Mouse (Mus musculus) thymus, postnatal 36 days (tissue): ENCODE data around the gene Slc43a2.
A peak's percentile ranks its signal among the peaks of the same experiment; 100 is the strongest.

Source experiments
- DNase-seq, 2 experiments: peaks; one replicate each; pipeline ENCODE4 v3.0.0; 2022; ENCODE audit warnings: mixed read lengths in 2 of 2

Slc43a2 gene

GRCm38 (mm10) chr11:75530325-75530724 lies 1.2 kb upstream of the Slc43a2 start:
- peak; percentile 95 to 99 for DNase-seq

GRCm38 (mm10) chr11:75530845-75531373 lies 585 bp upstream of the Slc43a2 start:
- no peak for DNase-seq

GRCm38 (mm10) chr11:75532340-75533277 lies 1.1 kb downstream of the Slc43a2 start:
- peak; percentile 63 to 77 for DNase-seq

- peak; percentile 45 to 50 for DNase-seq
These were observed 2.0 kb downstream of the Slc43a2 start for GRCm38 (mm10) chr11:75533314-75534015.

GRCm38 (mm10) chr11:75534286-75535033 lies 3.0 kb downstream of the Slc43a2 start:
- DNase-seq: peak in 1 of 2 experiments; percentile 23

DNA sequence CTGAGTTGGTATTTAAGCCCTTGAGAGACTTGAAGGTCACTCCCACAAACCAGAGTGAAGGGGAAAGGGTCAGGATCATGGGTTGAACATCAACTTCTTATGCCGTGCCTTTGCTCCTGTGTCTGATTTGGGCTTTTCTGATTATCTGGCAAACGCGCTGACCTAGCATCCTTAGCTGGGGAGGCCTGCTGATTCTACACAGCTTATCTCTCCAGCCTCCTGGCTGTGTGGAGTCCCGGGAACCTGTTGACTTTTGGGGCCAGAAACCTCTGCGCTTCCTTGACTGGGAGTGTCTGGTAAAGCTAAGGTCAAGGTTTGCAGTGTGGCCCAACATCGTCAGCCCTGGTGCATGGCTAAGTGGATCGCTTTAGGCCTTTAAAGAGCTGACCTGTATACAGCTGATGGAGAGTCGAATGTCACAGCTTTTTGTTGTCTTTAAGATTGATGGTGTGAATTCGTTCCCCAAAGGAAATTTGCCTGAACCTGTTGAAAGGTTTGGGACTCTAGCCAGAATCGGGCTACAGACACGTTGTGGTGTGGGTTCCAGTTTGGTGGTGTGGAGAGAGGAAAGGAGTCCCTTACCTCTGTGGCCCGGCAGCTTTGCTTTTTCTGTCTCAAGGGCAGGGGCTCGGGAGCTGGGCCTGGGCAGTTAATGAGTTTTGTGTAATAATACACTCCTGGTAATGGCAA lies 3.8 kb downstream of the Slc43a2 start:
- DNase-seq: peak in 1 of 2 experiments; percentile 24

DNA sequence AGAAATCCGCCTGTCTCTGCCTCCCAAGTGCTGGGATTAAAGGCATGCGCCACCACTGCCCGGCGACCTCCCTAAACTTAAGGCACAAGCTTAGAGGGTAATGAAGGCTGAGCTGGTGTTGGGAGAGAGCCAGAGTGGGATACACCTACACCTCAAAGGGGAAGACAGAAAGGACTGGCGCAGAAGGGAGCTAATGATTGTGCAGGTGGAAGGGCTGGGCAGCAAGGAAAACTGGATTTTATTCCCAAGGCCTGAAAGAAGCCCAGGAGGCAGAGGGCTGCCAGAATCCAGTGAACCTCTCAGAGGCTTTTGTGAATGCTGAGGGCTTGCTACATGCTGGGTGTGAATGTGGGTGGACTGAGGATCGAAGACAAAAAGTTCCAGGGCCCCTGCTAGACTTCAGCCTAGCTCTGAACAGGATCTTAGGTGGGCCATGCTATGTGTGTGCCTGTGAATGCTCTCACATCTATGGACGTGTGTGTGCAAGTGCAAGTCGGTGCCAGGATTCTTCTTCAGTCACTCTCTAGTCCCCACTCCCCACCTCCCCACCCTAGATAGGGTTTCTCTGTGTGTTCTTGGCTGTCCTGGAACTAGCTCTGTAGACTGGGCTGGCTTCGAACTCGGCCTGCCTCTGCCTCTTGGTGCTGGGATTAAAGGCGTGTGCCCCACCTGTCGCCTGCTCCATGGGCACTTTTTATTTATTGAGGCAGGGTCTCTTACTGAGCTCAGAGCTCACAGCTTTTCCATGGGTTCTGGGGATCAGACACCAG lies 4.9 kb downstream of the Slc43a2 start:
- DNase-seq: peak in 1 of 2 experiments; percentile 31

GRCm38 (mm10) chr11:75537025-75537414 lies 5.5 kb downstream of the Slc43a2 start:
- DNase-seq: no peak

- peak; percentile 68 to 75 for DNase-seq
These were observed 6.1 kb downstream of the Slc43a2 start for GRCm38 (mm10) chr11:75537491-75538183.

DNA sequence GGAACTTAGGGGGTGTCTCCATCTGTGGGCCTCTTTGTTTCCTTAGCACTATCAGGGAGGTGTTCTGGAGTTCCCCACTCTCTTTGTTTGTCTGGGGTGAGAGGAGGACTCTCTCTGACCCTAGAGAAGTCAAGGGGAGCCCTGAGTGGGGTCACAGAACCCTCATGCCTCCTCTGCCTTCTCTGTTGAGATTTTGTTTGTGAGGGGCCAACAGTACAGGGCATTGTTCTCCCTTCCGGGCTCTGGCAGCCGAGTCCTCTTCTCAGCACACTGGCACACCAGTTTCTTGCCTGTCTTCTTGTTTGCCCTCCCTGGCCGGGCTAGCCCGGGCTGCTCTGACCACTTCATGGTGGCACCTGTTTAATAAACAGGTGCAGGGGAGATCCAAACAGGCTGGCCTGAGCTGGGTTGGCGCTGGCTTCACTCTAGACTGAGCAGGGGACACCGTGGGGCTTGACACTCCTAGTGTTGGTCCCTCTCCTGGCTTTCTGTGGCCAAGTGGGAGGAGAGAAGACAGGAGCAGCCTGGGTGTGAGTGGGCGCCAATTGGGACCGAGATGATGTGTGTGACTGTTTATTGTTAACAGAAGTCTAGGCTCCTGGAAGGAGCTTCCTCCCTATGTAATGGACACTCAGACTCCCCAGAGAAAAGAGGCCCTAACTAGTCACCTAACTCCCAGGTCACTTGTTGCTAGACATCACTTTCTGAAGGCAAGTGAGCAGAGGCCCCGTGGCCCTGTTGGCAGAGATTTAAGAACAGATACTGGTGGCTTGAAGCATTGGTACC lies 6.9 kb downstream of the Slc43a2 start:
- peak in 1 of 2 experiments; percentile 45 for DNase-seq

GRCm38 (mm10) chr11:75538970-75539299 lies 7.4 kb downstream of the Slc43a2 start:
- peak in 1 of 2 experiments; percentile 43 for DNase-seq

DNA sequence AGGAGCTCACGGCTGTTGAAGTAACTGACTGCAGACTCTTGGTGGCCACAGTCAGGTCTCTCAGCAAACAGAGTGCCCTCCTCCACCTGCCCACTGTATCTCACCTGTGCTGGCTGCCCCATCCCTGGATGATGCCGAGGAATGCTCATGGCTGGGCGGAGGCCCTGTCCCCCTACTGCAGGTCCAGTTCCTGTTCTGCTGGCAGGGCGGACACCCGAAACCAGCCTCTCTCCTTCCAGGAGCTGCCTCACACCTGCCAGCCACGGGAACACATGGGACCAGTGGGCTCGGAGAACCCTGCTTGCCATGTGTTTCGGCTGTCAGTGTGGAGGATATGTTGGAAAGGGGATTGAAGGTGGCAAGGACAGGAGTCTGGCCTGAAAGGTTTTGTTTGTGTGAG lies 8.7 kb downstream of the Slc43a2 start:
- peak in 1 of 2 experiments; percentile 36 for DNase-seq

DNA sequence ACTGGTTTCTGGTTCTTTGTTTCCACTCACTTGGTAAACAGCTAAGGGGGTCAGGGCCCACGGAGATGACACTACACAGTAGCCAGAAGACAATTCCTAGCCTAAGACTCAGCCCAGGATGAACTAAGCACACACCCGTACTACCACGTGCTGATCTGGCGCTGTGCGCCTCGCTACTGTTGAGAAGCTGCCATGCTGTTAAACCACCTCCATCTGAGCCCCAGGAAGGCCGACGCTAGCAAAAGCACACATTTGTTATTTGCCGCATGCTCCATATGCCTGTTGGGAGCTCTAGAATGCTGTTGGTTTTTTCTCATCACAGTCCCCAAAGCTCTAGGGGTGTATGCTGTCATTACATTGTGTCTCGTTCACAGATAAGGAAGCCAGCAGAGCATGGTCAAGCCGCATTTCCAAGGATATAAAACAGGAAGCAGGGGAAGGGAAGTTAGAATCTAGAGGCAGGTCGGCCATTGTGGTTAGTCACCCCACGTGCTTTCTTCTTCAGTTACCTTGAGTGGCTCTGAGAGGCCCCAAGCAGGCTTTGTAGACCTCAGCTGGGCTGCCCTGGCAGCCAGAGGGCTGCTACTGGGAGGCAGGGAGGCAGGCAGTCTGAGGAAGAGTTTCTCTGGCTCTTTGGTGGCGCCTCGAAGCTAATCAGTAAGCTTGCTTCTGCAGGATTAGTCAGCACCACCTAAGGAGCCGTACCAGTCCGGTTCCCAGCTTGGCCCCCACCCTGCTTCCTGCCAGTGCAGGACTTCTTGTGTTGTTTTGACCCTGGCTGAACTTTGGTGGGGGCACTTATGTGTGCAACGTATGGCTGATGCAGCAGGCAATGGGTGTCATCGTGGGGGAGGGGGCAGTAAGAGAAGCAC lies 9.5 kb downstream of the Slc43a2 start:
- peak; percentile 59 to 66 for DNase-seq

GRCm38 (mm10) chr11:75544713-75545112 lies 13.2 kb downstream of the Slc43a2 start:
- no peak for DNase-seq

- DNase-seq: no peak
These were observed 14.6 kb downstream of the Slc43a2 start for GRCm38 (mm10) chr11:75546057-75546456.

DNA sequence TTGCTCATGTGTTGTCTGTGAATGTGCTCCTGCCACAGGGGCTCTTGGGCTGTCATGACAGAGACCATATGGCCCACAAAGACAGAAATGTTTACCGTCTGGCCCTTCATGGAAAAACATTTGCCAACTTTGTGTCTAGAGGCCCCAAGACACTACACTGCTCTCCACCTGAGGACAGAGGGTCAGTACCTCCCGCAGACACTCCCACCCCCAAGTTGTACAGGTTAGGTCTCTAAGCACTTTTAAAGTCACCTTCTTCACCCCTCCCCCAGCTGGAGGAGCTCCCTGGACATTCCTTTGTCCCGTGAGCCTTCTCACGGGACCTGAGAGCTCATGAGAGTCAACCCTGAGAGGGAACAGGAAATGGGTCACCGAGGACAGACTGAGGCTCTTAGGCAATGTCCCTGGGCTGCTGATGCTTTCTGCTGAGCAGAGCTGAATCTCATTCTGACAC lies 18.2 kb downstream of the Slc43a2 start:
- no peak for DNase-seq

DNA sequence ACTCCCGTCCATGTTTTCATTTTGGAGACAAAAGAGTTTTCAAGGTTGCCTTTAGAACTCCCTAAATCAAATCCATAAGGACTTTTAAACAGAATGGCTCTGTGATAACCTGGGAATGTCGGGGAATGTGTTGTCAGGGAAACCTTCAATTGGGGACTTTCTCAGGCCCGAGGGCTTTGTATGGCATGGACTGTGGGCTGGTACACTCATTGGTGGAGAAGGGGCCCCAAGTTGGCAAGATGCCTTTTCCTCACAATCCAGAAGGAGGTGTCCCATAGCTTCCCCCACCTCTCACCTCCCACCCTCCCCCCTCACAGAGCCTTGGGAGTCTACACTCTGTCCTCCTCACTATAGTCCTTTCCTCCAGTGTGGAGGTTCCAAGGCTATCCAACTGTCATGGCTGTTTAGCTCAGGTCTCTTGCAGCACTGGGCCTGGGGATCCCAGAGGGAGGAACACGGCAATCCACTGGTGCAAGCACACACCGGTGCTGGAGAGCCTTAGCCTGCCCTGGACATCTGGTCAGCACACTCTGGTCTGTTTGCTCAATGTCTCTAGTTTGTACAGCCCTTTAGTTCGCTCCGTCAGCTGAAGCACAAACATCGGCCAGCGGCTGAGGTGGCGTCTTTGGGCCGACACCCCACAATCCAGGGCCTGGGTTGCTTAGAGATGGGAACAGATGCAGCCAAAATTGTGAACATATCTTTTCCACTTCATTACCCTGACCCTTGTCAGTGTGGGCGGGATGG lies 18.9 kb downstream of the Slc43a2 start:
- no peak for DNase-seq

DNA sequence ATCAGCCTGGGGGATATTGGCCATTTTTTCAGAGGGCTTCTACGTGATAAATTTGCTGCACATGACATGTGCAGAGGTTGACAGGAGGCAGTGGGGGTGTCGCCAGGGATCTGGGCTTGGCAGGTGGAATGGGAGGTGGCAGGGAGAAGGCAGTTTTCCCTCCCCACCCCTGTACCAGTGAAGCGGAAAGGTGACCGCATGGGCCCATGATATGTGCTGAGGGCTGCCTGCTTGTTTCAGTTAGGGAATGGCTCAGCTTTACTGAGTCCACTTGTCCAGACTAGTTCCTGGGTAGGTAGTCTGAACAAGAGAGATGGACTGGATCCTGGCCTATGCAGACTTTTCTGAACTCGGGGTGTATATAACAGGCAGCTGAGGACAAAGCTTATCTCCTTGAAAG lies 19.8 kb downstream of the Slc43a2 start:
- DNase-seq: no peak
